Mouse (Mus musculus): ENCODE data around the gene Nrg4. TPM values are rescaled to one million over a fixed set of nuclear protein-coding genes. Genes with fewer than 3 reads are reported as not detected.
"Not testable (repeated sequence)": the region's sequence is repeated elsewhere in the genome, so short reads cannot be mapped to it uniquely, and the experiment has no call there.

Nrg4 gene
- total RNA-seq, 4 experiments from 2014 or later = 6.7 to 19.3 (median 14.4) TPM

DNA sequence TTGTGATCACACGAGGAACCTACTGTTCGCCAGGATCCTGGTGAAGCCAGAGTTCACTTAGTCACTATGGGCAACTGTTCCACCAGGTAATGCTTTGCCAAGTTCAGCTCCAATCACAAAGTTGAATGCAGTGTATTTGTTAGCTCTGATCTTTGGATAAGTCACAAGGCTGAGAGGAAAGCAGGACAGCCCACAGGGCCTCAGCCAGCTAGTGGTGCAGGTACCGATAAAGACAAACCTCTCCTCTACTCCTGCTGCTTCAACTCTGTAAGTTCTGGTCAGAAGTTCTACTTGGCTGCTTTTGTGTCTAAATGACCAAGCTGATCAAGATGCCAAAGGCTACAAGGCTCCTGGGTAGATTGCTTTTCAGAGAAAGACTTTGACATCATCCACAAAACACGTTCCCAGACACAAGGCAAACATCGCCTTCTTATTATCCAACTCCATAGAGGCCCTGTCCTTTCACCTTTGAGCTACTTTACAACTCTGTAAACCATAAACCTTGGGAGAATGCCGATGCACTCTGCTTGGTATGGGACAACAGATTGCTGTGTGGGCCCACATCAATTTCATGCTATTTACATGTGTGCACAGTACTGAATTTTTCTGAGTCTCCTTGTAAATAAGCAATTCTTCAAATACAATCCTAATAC is 75.9 kb downstream of the Nrg4 start:
- no peak for DNase-seq

DNA sequence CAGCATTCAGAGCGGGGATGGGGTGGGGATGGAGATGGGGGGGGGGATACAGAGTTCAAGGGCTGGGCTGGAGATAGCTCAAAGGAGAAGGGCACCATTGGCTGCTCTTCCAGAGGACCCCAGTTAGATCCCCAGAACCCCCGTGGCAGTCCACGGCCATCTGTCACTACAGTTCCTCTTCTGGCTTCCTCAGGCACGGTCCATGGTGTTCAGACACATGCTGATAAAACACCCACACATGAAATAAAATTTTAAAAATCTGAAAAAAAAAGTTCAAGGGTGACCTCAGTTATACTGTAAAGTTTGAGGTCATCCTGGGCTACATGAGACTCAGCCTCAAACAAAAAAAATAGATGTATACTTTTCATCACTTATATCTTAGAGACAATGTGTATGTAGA is 78.2 kb downstream of the Nrg4 start:
- DNase-seq = no peak

DNA sequence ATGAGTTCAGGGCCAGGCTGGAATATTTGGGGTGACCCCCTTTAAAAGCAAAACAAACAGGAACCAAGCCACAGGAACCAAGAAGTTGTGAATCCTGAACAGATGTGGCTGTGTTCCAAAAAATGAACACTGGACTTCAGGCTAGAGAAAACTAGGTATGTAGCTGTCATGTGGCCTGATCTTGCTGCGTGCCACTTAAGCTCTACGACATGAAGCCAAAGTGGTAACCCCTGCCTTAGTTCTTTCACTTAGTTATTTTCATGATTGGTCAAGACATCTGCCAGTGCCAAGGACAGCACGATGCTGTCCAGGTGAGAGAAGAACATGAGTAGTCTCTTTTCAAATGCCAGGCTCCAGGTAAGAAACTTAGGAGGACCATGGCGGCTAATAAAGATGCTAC is 79.7 kb downstream of the Nrg4 start:
- DNase-seq = no peak

DNA sequence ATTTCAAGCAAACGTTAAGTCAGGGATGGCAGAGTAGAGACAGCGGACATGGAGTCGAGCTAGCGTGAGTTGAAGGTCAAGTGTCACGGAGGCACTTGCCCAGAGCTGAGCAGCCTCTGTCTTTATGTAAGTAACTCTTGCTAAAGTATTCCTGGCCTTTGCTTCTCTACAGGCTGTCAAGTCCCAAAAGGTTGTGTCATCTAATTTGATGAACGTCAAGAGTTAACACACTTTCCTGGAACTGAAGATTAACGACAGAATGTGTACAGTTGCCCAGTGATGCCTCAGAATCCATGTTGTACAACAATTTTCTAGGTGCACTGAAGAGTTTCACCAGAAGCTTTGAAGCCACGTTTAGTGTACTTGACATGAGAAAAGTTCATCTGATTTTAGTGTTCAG is 80.2 kb downstream of the Nrg4 start:
- DNase-seq = no peak

DNA sequence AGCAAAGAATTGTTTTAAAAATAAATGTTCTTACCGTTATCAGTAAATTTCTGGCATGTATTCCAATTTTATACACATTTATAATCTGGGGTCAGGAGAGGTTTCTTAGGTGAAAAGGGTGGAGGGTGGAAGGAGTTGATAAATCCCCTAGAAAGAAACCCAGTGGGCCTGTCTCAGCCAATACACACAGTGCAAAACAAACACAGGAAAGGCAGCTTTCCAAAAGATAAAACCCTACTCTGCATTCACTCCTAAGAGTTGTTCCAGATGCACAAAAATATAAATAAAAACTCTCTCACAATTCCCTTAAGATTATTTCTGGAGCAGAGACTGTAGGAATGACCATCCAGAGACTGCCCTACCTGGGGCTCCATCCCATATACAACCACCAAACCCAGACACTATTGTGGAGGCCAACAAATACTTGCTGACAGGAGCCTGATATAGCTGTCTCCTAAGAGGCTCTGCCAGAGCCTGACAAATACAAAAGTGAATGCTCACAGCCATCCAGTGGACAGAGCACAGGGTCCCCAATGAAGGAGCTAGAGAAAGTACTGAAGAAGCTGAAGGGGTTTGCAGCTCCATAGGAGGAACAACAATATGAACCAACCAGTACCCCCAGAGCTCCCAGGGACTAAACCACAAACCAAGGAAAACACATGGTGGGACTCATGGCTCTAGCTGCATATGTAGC is 81.4 kb downstream of the Nrg4 start:
- DNase-seq = not testable (repeated sequence)

DNA sequence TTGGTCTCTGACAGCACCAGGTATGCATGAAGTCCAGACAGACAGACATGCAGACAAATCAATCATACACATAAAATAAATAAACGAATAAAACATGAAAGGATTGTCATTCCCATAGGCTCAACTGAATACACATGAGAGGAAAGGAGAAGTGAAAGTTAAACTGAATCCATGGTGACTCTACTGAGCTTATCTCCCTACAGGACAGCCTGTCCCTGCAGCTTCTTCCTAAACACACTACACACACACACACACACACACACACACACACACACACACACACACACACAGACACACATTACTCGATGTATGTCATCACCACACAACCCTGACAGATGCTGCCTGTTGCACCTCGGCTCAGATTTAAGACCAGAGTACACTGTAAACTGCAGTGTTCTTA is 82.6 kb downstream of the Nrg4 start:
- no peak for DNase-seq

DNA sequence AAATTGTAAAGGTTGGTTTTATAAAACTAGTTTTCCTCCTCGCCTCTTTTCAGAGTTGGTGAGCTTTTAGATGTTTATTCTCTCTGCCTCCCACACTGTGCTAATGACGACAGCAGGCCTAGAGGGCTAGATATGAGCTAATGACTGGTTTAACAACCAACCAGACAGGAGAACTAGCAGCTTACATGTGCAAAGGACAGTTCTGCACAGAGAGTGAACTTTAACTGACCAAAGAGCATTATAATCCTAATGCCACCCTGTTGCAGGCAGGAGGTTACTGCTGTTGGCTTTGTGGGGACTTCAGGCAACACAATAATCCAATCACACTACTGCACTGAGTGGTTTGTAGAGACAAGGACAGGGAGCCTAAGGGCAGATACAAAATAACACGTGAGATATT is 83.4 kb downstream of the Nrg4 start:
- no peak for DNase-seq

DNA sequence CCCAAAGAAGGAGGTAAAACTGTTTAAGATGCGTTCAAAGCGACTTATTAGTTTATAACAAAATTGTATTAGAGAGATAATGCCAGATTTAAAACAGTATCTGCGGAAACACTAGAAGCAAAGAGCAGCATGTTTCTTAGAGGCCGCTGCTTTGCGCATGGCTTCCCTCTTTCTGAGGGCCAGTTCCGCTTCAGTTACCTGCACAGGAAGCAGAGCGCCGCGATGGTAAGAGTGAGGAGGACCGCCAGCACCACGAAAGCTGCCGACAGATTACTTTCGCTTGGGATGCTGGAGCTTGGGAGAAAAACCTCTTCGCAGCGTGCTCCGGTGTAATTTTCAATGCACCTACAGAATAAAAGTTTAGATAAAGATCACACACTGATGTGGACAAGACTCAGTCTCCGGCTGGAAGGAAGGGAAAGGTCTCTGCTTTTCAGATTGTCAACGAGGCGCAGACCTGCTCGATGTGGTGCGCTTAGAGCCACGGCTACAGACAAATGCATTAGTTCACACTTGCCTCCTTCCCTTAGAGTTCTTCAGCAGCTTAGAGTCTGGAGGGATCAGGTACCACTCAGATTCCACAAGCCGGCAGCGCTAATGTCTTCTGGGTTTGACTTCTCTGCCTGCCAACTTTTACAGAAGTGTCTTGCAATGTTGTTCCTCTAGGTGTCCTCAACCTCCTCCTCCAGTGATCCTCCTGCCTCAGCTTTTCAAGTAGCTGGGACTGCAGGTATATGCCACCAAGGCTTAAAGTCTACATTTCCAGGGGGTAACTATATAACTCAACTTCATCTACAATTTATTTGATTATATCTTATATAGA is 84.6 kb downstream of the Nrg4 start:
- no peak for DNase-seq

DNA sequence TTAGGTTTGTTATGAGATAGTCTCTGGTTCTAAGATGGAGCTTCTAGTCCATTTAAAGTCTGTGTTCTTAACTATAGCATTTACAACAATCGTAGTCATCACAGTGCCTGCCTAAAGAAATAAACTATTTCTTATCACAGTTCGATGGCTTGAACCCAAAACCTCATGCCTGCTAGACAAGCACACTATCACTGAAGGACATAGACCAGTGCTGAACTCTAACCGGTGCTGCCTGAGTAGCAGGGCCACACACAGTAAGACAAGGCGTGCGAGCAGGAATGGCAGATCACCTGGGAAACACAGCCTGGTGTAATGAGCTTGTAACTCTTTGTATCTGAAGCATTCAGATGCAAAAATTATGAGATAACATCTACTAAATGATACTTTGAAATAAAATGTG is 85.8 kb downstream of the Nrg4 start:
- DNase-seq = no peak

DNA sequence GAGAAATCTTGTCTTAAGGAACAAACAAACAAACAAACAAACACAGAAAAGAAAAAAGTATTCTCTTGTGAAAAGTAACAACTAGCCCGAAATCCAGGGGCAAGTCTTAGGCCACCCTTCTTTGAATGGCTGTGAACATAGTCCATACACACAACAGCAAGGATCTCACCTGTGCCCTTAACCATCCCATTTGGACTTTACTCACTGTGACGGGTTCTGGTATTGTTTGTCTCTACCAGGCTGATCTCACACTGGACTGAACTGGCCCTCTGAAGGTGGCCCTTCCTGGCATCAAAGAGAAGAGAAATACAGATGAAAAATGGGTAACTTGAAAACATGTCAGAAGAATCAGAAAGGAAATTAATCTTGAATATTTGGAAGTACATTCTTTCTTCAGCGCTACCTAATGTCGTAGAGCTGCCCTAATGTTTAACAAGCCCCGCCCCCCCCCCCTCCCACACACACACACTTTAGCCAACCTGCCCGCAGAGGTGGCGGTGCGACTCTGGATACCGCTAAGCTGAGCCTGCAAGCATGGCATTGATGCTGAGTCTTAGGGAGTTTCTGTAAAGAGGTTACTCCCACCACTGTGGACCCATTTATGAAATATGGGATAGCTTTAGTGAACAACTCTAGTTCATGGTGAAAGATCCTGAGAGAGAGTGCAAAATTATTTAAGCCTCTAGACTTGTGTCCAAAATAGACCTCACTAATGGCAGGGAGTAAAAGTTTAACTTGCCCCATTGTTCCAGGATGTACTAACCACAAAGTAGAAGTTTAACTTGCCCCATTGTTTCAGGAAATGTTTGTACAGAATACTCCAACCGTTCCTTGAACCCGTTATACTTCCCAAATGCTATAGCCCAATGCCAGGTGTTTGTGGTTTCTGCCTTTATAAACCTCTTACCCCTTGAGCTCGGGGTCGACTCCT is 90.1 kb downstream of the Nrg4 start:
- no peak for DNase-seq

DNA sequence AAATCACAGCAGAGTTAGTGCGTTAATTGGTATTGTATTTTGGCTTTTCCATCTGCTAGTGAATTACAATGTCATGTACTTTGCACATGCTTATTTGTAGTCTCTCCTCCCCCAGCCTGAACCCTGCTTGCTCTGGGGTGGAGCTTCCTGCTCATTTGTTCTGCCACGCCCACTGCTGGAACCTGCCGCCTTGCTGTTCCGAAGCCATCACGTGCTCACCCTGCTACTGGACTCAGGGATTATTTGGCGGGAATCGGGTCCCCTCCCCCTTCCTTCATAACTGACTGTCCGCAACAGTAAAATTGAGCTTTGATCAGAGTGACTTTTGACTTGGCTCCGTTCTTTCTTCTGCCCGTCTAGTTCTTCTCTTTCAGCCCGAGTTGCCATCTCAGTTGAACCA is 93.6 kb downstream of the Nrg4 start:
- not testable (repeated sequence) for DNase-seq

DNA sequence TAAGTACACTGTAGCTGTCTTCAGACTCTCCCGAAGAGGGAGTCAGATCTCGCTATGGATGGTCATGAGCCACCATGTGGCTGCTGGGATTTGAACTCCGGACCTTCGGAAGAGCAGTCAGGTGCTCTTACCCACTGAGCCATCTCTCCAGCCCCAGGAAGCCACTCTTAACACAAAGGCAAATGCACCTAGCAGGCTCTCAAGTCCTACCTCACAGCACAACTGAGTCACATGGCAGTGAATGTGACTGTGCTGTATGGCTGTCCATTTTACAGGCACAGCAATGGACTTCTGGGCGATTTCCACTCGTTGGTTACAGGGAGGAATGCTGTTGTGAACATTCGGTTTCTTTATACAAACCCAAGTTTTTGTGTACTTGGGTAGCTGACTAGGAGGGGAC is 94.1 kb downstream of the Nrg4 start:
- no peak for DNase-seq

DNA sequence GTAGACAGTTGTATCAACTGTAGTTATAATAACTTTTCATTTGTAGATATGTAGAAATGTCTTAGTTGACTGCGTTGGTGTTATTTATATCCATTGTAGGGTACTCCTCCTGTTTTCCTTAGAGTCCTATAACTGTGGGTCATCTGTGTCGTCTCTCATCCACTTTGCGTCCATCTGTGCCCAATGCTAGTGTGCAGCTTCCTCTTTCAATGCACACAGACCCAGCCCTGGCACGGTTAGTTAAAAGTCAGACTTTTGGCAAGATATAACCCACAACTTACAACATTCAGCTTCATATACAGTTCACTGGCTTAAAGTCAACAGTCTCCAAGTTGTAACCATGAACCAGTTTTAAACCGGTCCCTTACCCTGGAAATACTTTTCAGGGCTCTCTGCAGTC is 94.5 kb downstream of the Nrg4 start:
- DNase-seq = no peak

DNA sequence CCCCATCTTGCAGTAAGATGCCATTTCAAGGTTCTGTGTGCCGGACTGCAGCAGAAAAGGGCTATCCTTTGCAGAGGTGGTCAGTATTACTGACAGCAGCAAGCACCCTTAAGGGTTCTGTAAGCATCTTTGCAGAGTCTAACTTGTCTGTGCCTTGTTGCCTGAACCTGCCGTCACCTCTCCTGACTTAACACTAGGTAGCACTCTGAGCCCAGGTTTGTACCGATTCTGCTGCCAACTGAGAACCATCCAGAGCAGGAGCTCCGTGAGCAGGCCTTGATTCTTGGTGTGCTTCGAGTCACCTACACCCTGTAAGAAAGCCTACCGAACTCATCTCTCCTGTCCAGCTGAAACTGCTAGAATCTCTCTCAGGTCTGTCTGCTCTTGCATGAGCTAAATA is 95.1 kb downstream of the Nrg4 start:
- no peak for DNase-seq

DNA sequence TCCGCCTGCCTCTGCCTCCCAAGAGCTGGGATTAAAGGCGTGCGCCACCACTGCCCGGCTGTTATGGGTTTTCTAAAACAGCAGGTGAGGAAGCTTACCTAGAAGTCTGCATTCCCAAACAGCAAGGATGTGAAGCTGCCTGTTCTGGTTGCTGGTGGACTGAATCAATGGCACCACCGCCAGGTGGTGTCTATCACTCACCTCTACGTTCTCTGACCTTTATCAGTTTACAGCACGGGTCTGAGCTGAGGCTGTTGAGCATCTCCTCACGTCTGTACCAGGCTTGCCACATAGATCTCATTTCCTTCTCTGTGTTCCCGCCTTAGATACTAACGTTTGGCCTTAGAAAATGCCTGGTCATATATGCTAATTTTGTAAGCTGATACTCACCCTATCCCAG is 97.6 kb downstream of the Nrg4 start:
- no peak for DNase-seq

DNA sequence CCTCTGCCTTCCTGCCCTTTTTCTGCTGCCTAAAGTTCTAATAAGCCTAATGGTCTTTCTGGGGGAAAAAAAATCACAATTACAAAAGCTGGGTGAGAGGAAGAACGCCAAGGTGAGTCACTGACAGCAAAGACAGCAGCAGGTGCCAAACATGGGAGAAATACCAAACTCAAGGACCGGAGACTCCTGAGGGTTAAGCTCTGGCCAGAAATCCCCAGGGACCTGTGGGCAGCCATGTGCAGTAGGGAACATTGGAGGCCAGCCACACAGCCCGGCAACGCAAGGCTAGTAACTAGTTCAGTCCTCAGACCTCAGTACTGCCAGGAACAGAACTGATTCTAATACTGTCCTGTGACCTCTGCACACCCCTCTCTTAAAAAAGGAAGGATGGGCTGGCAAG is 98.5 kb downstream of the Nrg4 start:
- DNase-seq = no peak

DNA sequence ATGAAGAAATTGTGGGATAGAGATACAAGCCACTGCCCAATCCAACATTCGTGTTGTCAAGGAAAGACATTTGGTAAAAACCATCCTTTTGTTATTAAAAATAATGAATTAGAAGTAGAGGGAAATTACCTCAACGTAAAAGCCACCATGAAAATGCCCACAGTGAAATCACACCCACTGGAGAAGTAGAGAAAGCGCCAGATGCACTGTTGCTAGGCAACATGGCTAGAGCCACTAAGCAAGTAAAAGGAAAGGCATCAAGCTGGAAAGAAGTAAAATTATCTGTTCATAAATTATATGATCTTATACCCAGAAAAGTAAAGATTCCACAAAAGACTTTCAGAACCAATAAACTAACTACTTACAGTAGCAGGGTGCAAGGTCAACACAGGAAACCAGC is 100.4 kb downstream of the Nrg4 start:
- DNase-seq = no peak

DNA sequence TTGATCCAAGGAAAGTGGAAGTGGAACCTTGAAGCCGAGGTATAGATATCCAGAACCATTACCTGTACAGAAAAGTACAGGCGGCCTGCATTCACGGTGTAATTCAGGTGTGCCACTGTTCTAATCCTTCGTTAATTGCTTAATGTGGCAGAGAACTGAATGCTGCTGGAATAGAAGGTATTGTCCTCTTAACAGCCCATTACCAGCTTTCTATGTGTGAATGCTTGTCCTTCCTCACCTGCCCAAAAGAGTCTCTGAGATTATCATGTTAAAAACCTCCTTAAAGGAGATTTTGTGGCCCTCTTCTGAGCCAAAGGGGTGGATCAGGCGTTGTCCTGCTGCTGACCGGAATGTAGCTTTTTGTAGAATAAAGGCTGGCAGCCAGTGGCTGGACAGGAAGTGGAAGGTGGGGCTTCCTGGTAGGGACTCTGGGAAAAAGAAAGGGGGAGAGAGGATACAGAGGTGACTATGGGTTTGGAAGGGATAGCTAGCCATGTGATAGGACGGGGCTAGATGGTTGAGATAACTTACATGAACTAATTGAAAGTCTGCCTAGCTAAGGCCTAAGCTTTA is 101.4 kb downstream of the Nrg4 start:
- DNase-seq = no peak

DNA sequence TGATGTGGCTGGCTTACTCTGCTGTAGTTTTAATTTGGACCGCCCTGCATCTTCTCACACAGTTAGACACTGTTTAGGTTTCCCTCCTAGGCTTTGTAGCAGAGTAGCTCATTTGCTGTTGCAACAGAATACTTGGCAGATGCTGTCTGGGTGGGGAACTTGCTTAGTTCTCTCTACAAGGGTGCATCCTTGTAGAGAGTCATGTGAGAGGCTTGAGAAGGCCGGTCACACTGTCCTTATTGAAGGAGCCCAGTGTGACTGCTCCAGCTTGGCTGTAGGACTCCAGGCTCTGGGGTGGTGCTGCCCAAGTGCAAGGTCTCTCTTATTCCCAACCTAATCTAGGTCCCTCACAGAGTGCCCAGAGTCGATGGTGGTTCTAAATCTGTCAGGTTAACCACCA is 109.3 kb downstream of the Nrg4 start:
- DNase-seq = no peak

DNA sequence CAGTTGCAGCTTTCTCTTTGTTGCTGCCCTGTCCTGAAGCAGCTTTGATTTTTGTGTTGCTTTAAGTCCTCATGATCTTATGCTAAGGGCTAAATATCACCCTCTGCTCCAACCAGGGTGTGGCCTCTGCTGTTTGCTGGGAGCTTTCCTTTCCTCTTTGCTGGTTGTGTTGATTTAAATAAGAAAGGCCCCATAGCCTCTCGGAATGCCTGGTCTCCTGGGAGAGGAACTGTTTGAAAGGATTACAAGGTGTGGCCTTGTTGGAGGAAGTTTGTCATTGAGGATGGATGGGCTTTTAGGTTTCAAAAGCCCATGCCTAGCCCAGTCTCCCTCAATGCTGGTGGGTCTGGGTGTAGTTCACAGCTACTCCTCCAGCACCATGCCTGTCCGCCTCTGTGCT is 110.6 kb downstream of the Nrg4 start:
- no peak for DNase-seq

DNA sequence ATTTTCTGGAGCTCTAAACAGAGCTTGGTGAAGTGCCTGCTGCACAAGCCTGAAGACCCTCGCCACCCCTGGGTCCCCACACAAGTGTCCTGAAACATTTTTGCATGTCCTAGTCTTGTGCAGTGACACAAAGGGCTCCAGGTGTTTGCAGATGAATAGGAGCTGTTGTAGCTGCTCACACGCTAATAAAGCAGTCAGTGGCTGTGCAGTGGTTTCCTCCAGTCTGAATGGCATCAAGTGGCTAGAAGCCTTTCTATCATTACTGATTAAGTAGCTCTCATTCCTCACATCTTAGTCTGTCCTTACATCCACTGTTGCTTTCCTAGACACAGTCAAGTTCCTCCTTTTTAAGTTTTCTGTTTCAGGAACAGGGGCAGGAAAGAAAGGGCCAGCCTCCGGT is 111.0 kb downstream of the Nrg4 start:
- no peak for DNase-seq

DNA sequence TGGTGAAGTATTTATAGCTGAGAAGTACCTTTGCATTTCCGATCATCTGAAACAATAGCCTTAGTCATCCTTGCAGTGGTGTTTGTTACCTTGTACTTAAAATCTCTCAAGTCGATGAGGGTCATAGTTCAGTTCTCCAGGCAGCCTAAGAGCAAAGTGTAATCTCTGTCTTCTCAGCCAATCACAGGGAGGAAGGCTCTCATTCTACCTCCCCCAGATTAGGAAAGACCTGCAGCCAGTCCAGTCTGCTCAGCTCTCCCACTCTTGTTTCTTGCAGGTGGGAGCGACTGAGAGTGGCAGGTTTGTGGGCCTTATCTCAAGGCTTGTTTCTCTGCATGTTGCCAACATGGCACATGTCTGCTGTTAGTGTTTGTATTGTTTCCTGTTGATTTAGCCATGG is 111.6 kb downstream of the Nrg4 start:
- DNase-seq = no peak
